Mouse (Mus musculus): ENCODE results near the gene Akt1s1. TPM values are rescaled to one million over a fixed set of nuclear protein-coding genes. Genes with fewer than 3 reads are reported as not detected.

Gene Akt1s1
- total RNA-seq, 2 experiments from 2014 or later: 76.7 to 84.3 TPM

- no peak for TF ChIP-seq CTCF (conservative IDR thresholded peaks at IDR 0.05)
- DNase-seq (ENCODE audit: low spot score in 2 of 2): no peak
- Histone ChIP-seq H3K27ac (peak overlapping the region; percentile 99), H3K4me3 (peak overlapping the region; percentile 76)
Observed at GRCm38 (mm10) chr7:44850789-44851624, 2.2 kb downstream of the Akt1s1 start.

GRCm38 (mm10) chr7:44851625-44852234 lies 2.9 kb downstream of the Akt1s1 start:
- TF ChIP-seq CTCF (conservative IDR thresholded peaks at IDR 0.05): no peak
- no peak overlapping the region for H3K4me3 ChIP-seq
- DNase-seq (ENCODE audit: low spot score in 2 of 2): no peak
- peak overlapping the region; percentile 99 for H3K27ac ChIP-seq

- DNase-seq (ENCODE audit: low spot score in 2 of 2): no peak
- no peak for TF ChIP-seq CTCF (conservative IDR thresholded peaks at IDR 0.05)
- Histone ChIP-seq H3K27ac (no peak overlapping the region), H3K4me3 (no peak overlapping the region)
Observed at GRCm38 (mm10) chr7:44852259-44853027, 3.7 kb downstream of the Akt1s1 start.

GRCm38 (mm10) chr7:44853065-44853464 lies 4.3 kb downstream of the Akt1s1 start:
- TF ChIP-seq CTCF (conservative IDR thresholded peaks at IDR 0.05): no peak
- DNase-seq (ENCODE audit: low spot score in 2 of 2): no peak
- H3K27ac ChIP-seq: peak overlapping the region; percentile 94; the same call in 1 of the 2 replicates

GRCm38 (mm10) chr7:44853596-44854355 lies 5.0 kb downstream of the Akt1s1 start:
- DNase-seq (ENCODE audit: low spot score in 2 of 2): no peak
- Histone ChIP-seq H3K27ac (peak overlapping the region; percentile 94), H3K4me3 (peak overlapping the region; percentile 65)
- no peak for TF ChIP-seq CTCF (conservative IDR thresholded peaks at IDR 0.05)

More at GRCm38 (mm10) chr7:44853065-44853464, 4.3 kb downstream of the Akt1s1 start:
- no peak overlapping the region for H3K4me3 ChIP-seq

- peak; percentile 72 to 73 for DNase-seq (ENCODE audit: low spot score in 2 of 2)
- TF ChIP-seq CTCF (conservative IDR thresholded peaks at IDR 0.05): no peak
- H3K4me3 ChIP-seq: peak overlapping the region; percentile 65
- H3K27ac ChIP-seq: peak overlapping the region; percentile 94
Observed at GRCm38 (mm10) chr7:44854356-44855031, 5.7 kb downstream of the Akt1s1 start.

GRCm38 (mm10) chr7:44855036-44855435 lies 6.2 kb downstream of the Akt1s1 start:
- Histone ChIP-seq H3K27ac (peak overlapping the region; percentile 94), H3K4me3 (peak overlapping the region; percentile 65)
- peak; percentile 61 for TF ChIP-seq CTCF (conservative IDR thresholded peaks at IDR 0.05)
- DNase-seq (ENCODE audit: low spot score in 2 of 2): no peak

- Histone ChIP-seq H3K27ac (peak overlapping the region; percentile 92), H3K4me3 (peak overlapping the region; percentile 94)
- no peak for TF ChIP-seq CTCF (conservative IDR thresholded peaks at IDR 0.05)
- no peak for DNase-seq (ENCODE audit: low spot score in 2 of 2)
Observed at GRCm38 (mm10) chr7:44856265-44856916, 7.6 kb downstream of the Akt1s1 start.

GRCm38 (mm10) chr7:44857042-44857552 lies 8.3 kb downstream of the Akt1s1 start, which contains the start of gene Pnkp:
Gene Pnkp (plus strand): TSS chr7:44857139.
- no peak; the same call in 1 of the 2 replicates for TF ChIP-seq CTCF (conservative IDR thresholded peaks at IDR 0.05)
- DNase-seq (ENCODE audit: low spot score in 2 of 2): peak; percentile 91 to 94
- Histone ChIP-seq H3K27ac (peak within 1 kb of the TSS; percentile 92), H3K4me3 (peak within 1 kb of the TSS; percentile 94)

GRCm38 (mm10) chr7:44857905-44858304 lies 9.1 kb downstream of the Akt1s1 start:
- TF ChIP-seq CTCF (conservative IDR thresholded peaks at IDR 0.05): no peak
- H3K27ac ChIP-seq: peak overlapping the region; percentile 92
- DNase-seq (ENCODE audit: low spot score in 2 of 2): no peak
- peak overlapping the region; percentile 94 for H3K4me3 ChIP-seq

- Histone ChIP-seq H3K4me3 (no peak overlapping the region), H3K27ac (no peak overlapping the region)
- no peak for DNase-seq (ENCODE audit: low spot score in 2 of 2)
- no peak for TF ChIP-seq CTCF (conservative IDR thresholded peaks at IDR 0.05)
Observed at GRCm38 (mm10) chr7:44859896-44860295, 11.1 kb downstream of the Akt1s1 start.

Data from layer of hippocampus, adult 2 months (tissue).